In genomic region chr5:62462574-62462973, GRCm38 (mm10) we compare ENCODE assay signal across 16 mouse cellular contexts.
"Had no signal": no experiment of that assay in that cellular context is flagged by ENCODE, and none has a peak within 500 bp of the region (broad histone marks: within the 10 kb centered on the region; RNA-seq: fewer than 3 reads in every experiment).

No protein-coding gene starts in this region.

- H3K27me3 ChIP-seq: neural tube, embryonic 13.5 days; neural tube, embryonic 15.5 days; stomach, embryonic 15.5 days had no signal

- H3K4me3 ChIP-seq: neural tube, embryonic 13.5 days; neural tube, embryonic 15.5 days; stomach, embryonic 15.5 days had no signal

- H3K9me3 ChIP-seq: neural tube, embryonic 13.5 days; stomach, embryonic 15.5 days had no signal

- H3K27ac ChIP-seq: neural tube, embryonic 13.5 days; neural tube, embryonic 15.5 days; stomach, embryonic 15.5 days; stomach, postnatal 0 days had no signal

- DNase-seq: retina, postnatal 1 day; right cerebral cortex, adult 18-20 months; right cerebral cortex, postnatal 14 days; right cerebral cortex, postnatal 25 days; right cerebral cortex, postnatal 4 days; spleen, adult 18-20 months; thymus, adult 18-20 months; thymus, adult 2 months; thymus, postnatal 14 days; thymus, postnatal 25 days; thymus, postnatal 36 days; thymus, postnatal 4 days had no signal

- H3K9ac ChIP-seq: neural tube, embryonic 13.5 days; neural tube, embryonic 15.5 days; stomach, embryonic 15.5 days had no signal

- H3K36me3 ChIP-seq: neural tube, embryonic 13.5 days; neural tube, embryonic 15.5 days; stomach, embryonic 15.5 days had no signal

- H3K4me1 ChIP-seq: neural tube, embryonic 13.5 days; neural tube, embryonic 15.5 days; stomach, embryonic 15.5 days had no signal

- H3K4me2 ChIP-seq: neural tube, embryonic 13.5 days; neural tube, embryonic 15.5 days; stomach, embryonic 15.5 days had no signal
